Mouse (Mus musculus): ENCODE measurements around the gene Clcn6.
A peak's percentile ranks its signal among the peaks of the same experiment; 100 is the strongest.

Gene Clcn6

DNA sequence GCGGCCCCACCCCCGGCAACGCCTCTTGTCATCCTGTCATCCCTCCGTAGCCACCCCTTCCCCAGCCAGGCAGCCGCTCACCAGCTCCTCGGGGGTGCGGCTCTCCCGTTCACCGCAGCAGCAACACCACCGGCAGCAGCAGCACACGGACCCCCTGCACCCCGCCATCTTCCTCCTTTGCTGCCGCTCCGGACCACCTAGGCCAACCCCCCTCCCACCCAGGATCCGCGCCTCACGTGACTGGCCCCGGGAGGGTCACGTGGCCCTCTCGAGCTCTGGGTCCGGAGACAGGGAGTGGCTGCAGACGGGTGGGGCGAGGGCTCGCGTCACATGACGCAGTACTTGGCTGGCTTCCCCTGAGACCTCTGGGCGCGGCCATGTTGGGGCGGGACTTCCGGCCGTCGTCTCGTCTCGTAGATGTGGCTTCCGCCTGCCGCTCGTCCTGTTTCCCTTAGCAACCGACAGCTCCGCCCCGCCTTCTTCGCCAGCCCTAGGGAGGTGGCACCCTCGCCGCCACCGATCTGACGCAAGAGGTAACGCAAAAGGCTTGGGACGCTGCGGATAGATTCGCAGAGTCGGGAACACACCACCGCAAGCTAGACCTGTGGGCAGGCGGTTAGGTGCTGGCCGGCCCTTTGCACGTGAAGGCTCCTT is at the start of gene Clcn6, which contains the start of gene Mthfr:
Gene Clcn6, minus strand, starts transcription at position 222 of the 654 bp plus-strand sequence.
Gene Mthfr, plus strand, starts transcription at position 478 of the 654 bp plus-strand sequence.
- peak; percentile 98 for DNase-seq (ENCODE audit: low read depth in 2 of 2, low spot score in 2 of 2)

DNA sequence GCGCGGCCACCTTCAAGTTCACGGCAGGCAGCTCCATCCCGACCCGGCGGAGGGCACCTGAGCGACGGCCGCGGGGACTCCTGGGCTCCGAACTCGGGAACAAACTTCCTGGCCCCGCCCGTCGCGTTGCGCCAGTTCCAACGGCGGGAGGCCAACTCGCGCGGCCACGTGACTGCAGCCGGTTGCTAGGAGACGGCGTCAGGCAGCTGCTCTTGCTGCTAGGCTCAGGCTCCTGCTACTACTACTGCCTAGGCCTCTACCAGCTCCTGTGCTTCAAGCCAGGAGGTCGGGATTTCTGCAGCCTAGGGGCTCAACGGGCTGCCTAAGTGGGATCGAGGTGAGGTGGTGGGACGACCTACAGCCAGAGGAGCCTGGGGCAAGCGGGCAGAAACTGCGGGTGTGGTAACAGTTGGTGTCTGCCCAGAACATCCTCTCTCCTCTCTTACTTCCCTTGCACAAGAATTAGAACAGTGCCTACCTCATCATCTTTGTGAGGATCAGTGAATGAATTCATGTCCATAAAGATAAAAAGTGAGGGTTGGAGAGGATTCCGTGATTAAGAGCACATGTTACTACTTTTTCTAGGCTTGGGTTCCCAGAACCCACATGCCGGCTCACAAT is 49.4 kb upstream of the Clcn6 start, which contains the start of gene Agtrap:
Gene Agtrap, minus strand, starts transcription at position 125 of the 621 bp plus-strand sequence.
- peak; percentile 82 to 85 for DNase-seq (ENCODE audit: low read depth in 2 of 2, low spot score in 2 of 2)

DNA sequence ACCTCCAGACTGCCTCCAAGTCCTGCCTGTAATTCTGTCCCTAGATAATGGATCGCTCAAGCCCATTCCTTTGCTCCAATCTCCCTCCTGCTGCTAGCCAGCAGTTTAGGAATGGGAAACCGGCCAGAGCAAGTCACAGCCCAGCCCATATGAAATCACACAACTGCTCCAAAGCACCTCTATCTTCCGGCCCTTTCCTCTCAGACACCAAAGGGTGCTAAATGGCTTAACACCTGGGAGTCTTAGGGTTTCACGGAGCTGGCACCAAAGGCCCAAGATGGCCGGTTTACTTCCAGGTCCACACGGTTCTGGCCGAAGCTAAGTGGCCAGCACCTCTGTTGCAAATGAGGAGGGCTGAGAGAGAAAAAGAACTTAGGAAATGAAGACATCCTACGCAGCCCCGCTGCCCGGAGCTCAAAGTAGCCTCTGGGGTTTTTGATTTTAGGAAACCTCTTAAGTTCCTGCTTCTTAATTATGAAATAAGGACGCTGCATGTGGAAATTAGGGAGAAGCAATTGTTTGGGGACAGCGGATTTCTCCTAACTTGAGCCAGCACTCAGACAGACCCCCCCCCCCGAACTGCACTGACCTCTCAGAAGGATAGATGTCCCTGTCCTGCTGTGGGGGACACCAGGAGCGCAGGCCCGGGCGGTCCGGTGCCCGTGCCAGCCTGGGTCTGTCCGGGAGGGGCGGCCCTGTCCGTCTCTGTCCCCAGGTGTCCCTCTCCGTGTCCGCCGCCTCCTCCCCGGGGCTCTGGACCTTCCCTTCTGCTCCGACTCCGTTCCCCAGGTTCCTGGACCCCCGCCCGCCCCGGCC is 48.7 kb upstream of the Clcn6 start:
- DNase-seq (ENCODE audit: low read depth in 2 of 2, low spot score in 2 of 2): no peak

DNA sequence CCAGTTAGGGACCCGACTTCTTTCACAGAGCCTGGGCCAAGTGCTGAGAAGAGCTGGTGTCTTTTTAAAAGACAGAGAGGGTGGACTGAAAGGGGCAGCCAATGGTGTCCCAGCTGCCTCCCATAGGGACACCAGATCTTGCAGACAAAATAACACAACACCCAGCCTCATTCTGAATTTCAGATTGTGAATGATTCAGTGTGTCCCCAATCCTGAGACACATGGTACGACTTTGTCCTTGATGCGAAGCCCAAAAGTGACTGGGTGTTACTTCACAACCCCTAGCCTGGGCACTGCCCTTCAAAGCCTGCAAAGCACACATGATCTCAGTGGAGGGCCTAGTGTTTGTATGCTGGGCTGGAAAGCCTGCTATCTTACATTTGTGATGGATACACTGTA is 47.3 kb upstream of the Clcn6 start:
- no peak for DNase-seq (ENCODE audit: low read depth in 2 of 2, low spot score in 2 of 2)

DNA sequence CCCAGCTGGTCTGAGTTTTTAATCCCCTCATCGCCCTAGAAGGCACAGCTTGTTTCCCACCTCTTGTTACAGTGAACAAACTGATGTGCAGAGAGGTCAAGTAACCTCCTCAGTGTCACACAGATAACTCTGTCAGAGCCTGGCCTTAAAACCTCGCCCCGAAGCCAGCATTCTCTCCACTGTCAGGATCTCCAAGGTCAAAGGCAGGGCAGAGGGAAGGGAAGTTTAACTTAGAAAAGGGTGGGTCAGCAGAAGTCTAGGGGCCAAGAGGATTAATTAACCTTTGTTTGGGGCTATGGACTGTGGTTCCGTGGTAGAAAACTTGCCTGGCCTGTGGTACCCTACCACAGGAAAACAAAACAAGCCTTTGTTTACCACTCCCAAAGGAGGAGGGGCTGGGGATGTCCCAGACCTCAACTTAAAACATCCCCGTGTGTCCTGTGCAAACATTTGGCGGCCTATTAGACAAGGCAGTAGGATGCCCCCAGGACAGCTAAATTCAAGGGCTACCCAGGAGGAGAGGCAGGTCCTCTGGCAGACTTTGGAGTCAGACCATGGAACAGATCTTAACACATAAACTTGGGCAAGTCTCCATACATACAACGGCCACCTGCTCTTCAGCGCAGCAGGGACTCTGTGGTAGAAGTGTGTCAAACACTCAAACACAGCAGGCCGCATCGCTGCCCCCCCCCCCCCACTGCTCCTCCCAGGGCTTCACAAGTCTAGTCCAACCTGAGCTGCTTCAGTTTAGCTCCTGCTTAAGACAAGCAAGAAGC is 46.7 kb upstream of the Clcn6 start:
- DNase-seq (ENCODE audit: low read depth in 2 of 2, low spot score in 2 of 2): no peak

DNA sequence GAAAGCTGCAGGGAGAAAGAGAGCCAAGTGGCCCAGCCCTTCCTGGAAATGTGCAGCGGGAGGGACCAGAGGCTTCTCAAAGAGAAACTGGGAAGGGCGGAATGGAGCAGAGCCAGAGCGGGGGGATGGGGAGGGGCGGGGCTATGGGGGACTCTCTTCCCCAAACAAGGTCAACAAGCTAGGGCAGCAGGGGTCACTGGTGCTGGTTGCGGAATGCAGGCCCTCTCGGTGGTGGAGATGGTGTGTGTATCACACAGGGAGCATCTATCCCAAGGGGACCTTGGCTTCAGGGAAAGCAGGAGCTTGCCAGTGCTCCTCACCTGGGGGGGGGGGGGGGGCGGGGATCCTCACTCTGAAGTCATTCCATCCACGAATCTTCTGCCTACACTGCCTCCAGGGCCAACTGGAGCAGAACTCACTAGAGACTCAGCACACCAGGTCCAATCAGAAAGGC is 45.7 kb upstream of the Clcn6 start:
- no peak for DNase-seq (ENCODE audit: low read depth in 2 of 2, low spot score in 2 of 2)

DNA sequence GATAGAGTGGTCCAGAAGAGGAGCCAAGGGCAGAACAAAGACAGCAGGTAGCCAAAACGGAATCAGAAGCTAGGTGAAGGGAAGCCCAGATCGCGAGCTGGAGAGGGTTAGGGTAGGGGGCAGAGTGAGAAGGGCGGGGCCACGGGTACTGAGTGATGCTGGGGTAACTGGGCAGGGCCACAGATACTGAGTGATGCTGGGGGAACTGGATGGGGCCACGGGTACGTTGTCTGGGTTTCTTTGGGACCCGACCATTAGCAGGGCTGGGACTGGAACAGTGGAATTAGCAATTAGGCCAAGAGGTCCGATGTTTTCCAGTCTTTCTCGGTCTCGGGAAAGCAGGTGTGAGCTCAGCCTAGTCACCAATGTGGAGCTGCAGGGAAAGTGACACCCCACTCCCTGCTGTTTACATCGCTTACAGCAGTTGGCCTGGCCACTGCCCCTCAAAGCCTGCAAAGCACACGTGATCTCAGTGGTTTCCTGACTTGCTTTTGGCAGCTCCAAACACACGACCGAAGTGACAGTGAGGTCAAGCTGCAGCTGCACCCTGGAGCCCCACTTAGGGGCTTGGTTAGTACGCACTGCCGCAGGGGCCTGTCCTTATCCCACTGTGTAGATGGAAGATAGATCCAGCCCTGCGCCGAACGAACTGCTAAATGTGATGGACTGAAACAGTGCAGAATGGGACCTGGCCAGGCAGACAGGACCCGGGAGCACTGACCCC is 44.7 kb upstream of the Clcn6 start:
- DNase-seq (ENCODE audit: low read depth in 2 of 2, low spot score in 2 of 2): no peak

DNA sequence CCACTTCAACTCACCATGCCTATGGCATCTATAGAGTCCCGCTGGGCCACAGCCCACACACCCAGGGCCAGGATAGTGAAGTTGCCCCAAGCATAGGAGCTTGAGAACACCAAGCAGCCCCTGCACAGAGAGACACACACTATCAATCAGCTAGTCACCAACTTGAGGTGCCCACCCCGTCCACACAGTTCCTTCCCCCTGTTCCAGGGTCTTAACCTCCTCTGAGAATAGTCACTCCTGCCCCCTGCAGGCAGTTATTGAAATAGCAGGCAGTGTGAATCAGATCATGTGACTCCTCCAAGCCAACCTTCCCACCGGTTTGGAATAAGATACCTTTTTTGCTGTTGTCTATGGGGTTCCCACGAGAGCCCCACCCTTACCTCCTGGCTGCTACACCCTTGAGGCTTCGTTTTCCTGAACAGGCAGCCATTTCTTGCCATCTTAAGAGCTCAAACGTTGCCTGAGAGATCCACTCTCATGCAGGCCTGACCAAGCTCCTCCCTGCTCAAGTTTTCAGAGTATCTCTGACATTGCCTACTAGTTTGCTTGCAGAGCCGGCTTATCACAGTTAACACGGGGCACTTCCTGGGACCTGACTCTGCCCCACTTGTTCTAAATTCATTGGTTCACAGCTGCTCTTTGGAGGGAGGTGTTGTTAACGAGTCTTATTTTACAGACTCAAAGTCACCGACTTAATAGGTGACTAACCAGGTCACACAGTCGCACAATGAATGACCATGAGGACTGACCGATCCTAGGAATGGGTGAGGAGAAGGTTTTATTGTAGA is 43.8 kb upstream of the Clcn6 start:
- peak; percentile 29 to 62 for DNase-seq (ENCODE audit: low read depth in 2 of 2, low spot score in 2 of 2)

DNA sequence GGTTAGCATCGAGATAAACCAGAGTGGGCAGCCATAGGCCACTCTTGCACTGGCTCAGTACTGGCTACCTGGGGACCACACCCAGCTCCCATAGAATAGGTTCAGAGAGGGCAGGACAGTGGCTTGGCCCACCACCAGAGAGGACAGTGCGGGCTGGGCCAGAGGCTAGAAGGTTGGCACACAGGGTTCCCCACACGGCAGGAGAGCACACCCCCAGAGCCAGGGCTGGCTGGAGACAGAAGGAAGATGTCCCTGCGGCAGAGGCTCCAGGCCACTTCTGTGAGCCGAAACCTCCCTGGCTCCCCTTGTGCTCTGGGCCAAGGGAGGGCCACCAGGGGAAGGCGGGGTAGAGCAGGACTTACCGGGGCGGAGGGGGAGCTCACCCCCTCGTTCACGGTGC is 42.6 kb upstream of the Clcn6 start:
- no peak for DNase-seq (ENCODE audit: low read depth in 2 of 2, low spot score in 2 of 2)

DNA sequence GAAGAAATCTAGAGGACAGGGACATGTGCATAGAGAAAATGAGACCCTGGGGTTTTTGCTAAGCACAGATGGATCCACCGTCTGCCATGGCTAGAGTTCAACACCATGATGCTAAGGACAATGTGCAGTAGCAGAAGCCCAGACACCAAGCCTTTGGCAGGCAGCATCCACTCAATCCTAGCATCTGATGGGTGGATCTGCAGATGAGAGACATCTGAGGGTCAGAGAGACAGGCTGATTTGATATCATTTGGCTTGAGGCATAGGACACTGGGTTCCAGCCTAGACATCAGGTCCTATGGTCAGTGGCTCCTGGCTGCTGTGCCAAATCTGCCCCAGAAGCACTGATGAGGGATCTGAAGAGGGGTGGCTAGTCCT is 42.0 kb upstream of the Clcn6 start:
- no peak for DNase-seq (ENCODE audit: low read depth in 2 of 2, low spot score in 2 of 2)

DNA sequence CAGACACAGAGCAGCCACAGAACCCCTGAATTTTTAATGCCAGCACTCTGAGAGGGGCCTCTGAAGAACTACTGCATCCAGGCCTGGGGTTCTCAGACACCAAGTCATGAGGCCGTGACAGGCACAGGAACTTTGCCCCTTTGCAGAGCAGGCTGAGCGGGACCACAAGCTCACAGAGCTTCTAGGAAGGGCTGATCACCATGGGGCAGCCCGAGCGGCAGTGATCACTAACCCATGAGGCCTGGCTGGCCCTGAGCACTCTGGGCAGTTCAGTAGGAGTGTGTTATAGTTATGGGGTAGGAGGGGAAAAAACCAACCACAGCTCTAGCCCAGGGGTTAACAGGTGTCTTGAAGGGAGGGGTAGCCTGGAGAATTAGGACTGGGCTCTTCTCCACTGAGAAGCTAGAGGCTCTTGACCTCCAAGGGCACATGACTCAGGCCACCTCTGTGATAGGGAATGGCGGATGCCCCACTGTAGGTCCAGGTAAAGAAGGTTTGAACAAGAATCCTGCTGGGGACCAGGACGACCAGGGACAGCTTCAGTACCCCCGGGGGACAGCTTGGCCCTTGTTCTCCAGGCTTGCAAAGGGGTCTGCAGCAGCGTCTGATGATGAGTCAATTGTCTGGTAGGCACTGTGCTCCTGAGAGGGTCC is 41.4 kb upstream of the Clcn6 start:
- DNase-seq (ENCODE audit: low read depth in 2 of 2, low spot score in 2 of 2): no peak

DNA sequence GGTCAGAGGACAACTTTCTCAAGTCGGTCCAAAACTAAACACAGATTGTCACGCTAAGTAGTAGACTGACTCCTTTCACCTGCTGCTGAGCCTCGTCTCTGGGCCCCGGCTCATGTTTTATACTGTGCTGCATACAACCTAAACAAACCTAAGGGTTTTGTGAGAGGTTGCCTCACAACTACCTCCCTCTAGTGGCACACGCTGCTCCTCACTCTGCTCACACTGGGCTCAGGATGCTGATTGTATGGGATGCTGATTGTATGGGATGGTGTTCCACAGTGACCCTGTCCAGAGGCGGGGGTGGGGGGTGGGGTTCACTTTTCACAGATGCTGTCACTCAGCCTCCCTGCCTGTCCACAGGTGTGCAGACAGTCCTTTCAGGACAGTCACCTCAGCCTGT is 40.6 kb upstream of the Clcn6 start:
- DNase-seq (ENCODE audit: low read depth in 2 of 2, low spot score in 2 of 2): no peak

DNA sequence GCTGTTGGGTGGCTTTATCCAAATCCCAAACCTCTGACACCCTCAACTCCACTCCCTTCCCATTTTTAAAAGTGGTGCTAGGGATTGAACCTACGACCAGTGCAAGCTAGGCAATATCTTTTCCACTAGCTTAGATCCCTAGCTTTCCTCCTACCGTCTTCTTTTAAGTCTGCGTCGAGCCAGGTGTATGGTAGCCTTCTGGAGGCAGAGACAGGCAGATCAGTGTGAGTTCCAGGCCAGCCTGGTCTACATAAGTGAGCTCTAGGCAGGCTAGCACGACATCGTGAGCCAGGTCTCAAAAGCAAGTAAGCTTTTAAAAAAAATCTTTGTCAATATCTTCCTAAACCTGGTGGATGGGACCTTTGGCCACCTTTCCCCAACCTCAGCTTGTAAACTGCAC is 37.3 kb upstream of the Clcn6 start:
- no peak for DNase-seq (ENCODE audit: low read depth in 2 of 2, low spot score in 2 of 2)

DNA sequence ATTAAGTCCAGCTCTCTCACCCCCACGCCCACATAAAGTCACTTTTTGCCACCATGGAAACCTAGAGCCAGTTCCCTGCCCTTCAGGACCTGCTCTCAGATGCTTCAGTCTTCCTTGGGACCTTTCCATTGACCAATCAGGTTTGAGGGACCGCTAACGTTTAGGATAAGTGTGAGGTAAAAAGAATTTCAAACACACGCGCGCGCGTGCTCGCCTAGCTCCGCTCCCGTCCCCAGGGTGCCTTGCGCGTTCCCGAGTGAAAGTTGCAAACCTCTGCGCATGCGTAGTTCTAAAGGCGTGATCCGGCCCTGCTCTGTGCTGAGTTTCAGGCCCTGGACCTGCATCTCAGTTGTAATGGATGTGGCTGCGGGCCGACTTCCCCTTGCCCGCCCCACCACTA is 36.6 kb upstream of the Clcn6 start:
- peak; percentile 42 to 47 for DNase-seq (ENCODE audit: low read depth in 2 of 2, low spot score in 2 of 2)

DNA sequence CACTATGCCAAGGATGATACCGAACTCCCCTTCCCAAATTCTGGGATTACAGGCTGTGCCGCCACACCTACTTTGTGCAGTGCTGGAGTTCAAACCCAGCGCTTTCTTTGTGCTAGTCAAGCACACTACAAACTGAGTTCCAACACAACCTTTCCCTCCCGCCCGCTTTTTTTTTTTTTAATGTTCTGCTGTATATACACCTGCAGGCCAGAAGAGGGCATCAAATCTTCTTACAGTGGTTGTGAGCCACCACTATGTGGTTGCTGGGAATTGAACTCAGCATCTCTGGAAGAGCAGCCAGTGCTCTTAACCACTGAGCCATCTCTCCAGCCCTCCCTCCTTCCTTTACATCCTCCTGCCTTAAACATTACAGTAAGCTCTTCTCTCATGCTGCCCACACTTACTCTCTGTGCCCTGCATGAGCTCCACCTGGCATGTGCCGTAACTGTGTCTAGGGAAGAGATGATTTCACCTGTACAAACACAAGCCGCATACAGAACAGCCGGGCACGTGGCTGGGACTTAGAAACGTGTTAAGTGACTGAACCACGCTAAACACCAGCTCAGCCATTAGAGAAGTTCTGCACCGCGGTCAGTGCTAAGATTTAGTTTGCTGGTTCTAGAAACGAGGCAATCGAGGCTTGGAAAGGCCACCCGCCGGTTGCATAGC is 36.0 kb upstream of the Clcn6 start:
- peak in 1 of 2 experiments; percentile 26 for DNase-seq (ENCODE audit: low read depth in 2 of 2, low spot score in 2 of 2)

DNA sequence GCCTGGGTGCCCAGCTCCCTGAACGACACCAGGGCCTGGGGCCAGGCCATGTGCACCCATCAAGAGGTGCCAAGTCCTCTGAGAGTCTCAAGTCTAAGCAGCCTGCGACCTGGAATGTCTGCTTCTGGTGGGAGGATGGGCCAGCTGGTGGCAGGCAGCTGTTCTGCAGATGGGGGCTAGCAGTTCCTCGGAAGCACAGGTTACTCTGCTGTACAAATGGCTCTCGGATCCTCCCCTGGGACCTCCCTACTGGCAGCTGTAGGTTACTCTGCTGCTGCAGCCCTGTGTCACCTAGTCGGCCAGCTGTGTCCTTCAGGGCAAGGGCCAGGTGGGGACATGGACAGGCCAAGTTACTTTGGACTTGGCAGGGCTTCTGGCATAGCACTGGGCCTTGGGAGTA is 32.9 kb upstream of the Clcn6 start:
- DNase-seq (ENCODE audit: low read depth in 2 of 2, low spot score in 2 of 2): no peak

DNA sequence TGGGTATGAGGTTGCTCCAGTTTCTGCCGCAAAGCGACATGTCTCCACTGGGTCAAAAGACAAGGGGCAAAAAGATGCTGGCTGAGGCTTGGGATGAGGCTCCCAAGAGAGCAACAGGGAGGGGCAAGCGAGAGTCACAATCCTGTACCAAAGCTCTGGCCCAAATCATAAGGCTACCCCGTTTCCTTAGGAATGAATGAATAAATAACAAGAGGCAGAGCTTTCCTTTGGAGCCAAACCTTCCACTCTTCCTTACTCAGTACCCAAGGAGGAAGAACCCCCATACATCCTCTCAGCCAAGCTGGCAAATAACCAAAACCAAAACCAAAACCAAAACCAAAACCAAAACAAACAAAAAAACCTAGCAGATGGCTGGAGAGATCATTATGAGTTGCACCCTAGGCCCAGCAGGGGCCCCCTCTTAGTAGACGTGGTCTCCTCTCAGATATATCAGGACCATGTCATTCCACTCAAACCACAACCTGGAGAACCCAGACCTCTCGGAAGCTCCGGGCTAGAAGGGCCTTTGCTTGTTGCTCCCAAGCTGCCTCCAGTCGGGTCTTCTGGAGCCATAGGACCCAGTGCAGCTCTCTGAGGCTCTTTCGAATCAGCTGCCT is 31.1 kb upstream of the Clcn6 start:
- no peak for DNase-seq (ENCODE audit: low read depth in 2 of 2, low spot score in 2 of 2)

DNA sequence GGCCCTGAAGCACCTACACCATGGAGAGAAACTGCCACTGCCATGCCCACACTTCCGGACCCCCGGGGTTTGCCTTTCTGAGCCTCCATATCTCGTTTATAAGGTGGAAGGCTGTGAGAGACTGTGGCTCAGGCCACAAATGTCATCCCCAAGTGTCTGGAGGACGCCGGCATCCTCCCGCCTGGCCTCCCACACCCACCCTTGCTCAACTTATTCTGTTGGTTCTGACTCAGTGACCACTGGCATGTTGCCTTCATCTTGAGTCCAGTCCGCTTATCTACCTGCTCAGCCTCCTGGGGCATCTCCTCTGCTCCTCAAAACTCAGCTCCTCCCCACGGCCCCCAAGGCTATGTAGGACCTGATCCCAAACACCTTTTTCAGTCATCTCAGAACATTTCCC is 28.7 kb upstream of the Clcn6 start:
- DNase-seq (ENCODE audit: low read depth in 2 of 2, low spot score in 2 of 2): no peak

Measured in CD8-positive naive resting alpha-beta T cell, adult 2 months (primary cell).